Mouse (Mus musculus): ENCODE data around the gene Bhlhe41. TPM values are rescaled to one million over a fixed set of nuclear protein-coding genes. Genes with fewer than 3 reads are reported as not detected.

Gene Bhlhe41
- polyA plus RNA-seq, 1 experiment from 2014 or later: 1.1 TPM

GRCm38 (mm10) chr6:145872010-145872409, 6.7 kb upstream of the Bhlhe41 start:
- H3K9me3 ChIP-seq (replicated peaks; ENCODE audit: low read length): no peaks in the 10 kb centered on the region
- H3K4me3 ChIP-seq (replicated peaks; ENCODE audit: low read depth, low read length): no peak overlapping the region
- TF ChIP-seq CTCF (IDR thresholded peaks at IDR 0.05; ENCODE audit: low read depth): no peak
- DNase-seq (ENCODE audit: low spot score) (no peak), ATAC-seq (replicated peaks; ENCODE audit: low FRiP score, low read depth) (no peak)
- no peak overlapping the region for H3K27ac ChIP-seq
- H3K4me2 ChIP-seq (ENCODE audit: low read length): no peak overlapping the region
- H3K4me1 ChIP-seq (replicated peaks; ENCODE audit: insufficient read depth, low read length): 0 out of 2 replicates have a peak, but pooled peaks cover 6% of the 10 kb centered on the region
- H3K9ac ChIP-seq (ENCODE audit: low read depth, low read length): no peak overlapping the region
- H3K27me3 ChIP-seq (ENCODE audit: insufficient read depth, low read length): no peaks in the 10 kb centered on the region
- WGBS: 93% methylated on average over 7 of the region's 7 CpGs
- H3K36me3 ChIP-seq (ENCODE audit: insufficient read depth, low read length): no peaks in the 10 kb centered on the region

GRCm38 (mm10) chr6:145870991-145871390, 5.6 kb upstream of the Bhlhe41 start:
- DNase-seq (ENCODE audit: low spot score) (no peak), ATAC-seq (replicated peaks; ENCODE audit: low FRiP score, low read depth) (no peak)
- Histone ChIP-seq H3K9ac (ENCODE audit: low read depth, low read length) (no peak overlapping the region), H3K27ac (peak overlapping the region; percentile 13; the same call in 1 of the 2 replicates), H3K27me3 (ENCODE audit: insufficient read depth, low read length) (no peaks in the 10 kb centered on the region), H3K9me3 (replicated peaks; ENCODE audit: low read length) (no peaks in the 10 kb centered on the region), H3K4me3 (replicated peaks; ENCODE audit: low read depth, low read length) (no peak overlapping the region), H3K36me3 (ENCODE audit: insufficient read depth, low read length) (no peaks in the 10 kb centered on the region), H3K4me2 (ENCODE audit: low read length) (no peak overlapping the region), H3K4me1 (replicated peaks; ENCODE audit: insufficient read depth, low read length) (peaks cover 10% of the 10 kb centered on the region; the same call in 1 of the 2 replicates)
- WGBS: 54% methylated on average over 4 of the region's 4 CpGs
- no peak for TF ChIP-seq CTCF (IDR thresholded peaks at IDR 0.05; ENCODE audit: low read depth)

- Histone ChIP-seq H3K36me3 (ENCODE audit: insufficient read depth, low read length) (no peaks in the 10 kb centered on the region), H3K4me1 (replicated peaks; ENCODE audit: insufficient read depth, low read length) (peaks cover 23% of the 10 kb centered on the region), H3K27me3 (ENCODE audit: insufficient read depth, low read length) (peaks cover 7% of the 10 kb centered on the region), H3K9ac (ENCODE audit: low read depth, low read length) (no peak overlapping the region), H3K4me2 (ENCODE audit: low read length) (peak overlapping the region; percentile 98; the same call in 1 of the 2 replicates), H3K9me3 (replicated peaks; ENCODE audit: low read length) (no peaks in the 10 kb centered on the region), H3K27ac (no peak overlapping the region), H3K4me3 (replicated peaks; ENCODE audit: low read depth, low read length) (no peak overlapping the region)
- no peak for DNase-seq (ENCODE audit: low spot score)
- ATAC-seq (replicated peaks; ENCODE audit: low FRiP score, low read depth): no peak
- TF ChIP-seq CTCF (IDR thresholded peaks at IDR 0.05; ENCODE audit: low read depth): no peak
- WGBS: 46% methylated on average over 3 of the region's 3 CpGs
These were observed 1.8 kb upstream of the Bhlhe41 start for GRCm38 (mm10) chr6:145867111-145867510.

GRCm38 (mm10) chr6:145865886-145866851, 811 bp upstream of the Bhlhe41 start:
- H3K9me3 ChIP-seq (replicated peaks; ENCODE audit: low read length): no peaks in the 10 kb centered on the region
- H3K4me1 ChIP-seq (replicated peaks; ENCODE audit: insufficient read depth, low read length): peaks cover 23% of the 10 kb centered on the region
- H3K36me3 ChIP-seq (ENCODE audit: insufficient read depth, low read length): no peaks in the 10 kb centered on the region
- H3K27ac ChIP-seq: peak overlapping the region; percentile 36; the same call in 1 of the 2 replicates
- under 1% methylated on average over 69 of the region's 69 CpGs for WGBS
- DNase-seq (ENCODE audit: low spot score) (peak; percentile 90), ATAC-seq (replicated peaks; ENCODE audit: low FRiP score, low read depth) (peak; percentile 73)
- H3K9ac ChIP-seq (ENCODE audit: low read depth, low read length): peak overlapping the region; percentile 49; the same call in 1 of the 2 replicates
- H3K4me2 ChIP-seq (ENCODE audit: low read length): peak overlapping the region; percentile 98
- TF ChIP-seq CTCF (IDR thresholded peaks at IDR 0.05; ENCODE audit: low read depth): no peak
- peaks cover 9% of the 10 kb centered on the region for H3K27me3 ChIP-seq (ENCODE audit: insufficient read depth, low read length)
- H3K4me3 ChIP-seq (replicated peaks; ENCODE audit: low read depth, low read length): peak overlapping the region; percentile 49

GRCm38 (mm10) chr6:145864171-145864570, 1.2 kb downstream of the Bhlhe41 start:
- 2% methylated on average over 8 of the region's 8 CpGs for WGBS
- no peak for DNase-seq (ENCODE audit: low spot score)

GRCm38 (mm10) chr6:145863065-145863971, 2.0 kb downstream of the Bhlhe41 start:
- peak; percentile 50 for DNase-seq (ENCODE audit: low spot score)
- no peak for TF ChIP-seq CTCF (IDR thresholded peaks at IDR 0.05; ENCODE audit: low read depth)
- ATAC-seq (replicated peaks; ENCODE audit: low FRiP score, low read depth): peak; percentile 44
- peaks cover 23% of the 10 kb centered on the region for H3K4me1 ChIP-seq (replicated peaks; ENCODE audit: insufficient read depth, low read length)
- under 1% methylated on average over 93 of the region's 105 CpGs for WGBS
- peak overlapping the region; percentile 49 for H3K4me3 ChIP-seq (replicated peaks; ENCODE audit: low read depth, low read length)
- H3K27ac ChIP-seq: no peak overlapping the region
- H3K9me3 ChIP-seq (replicated peaks; ENCODE audit: low read length): no peaks in the 10 kb centered on the region
- H3K9ac ChIP-seq (ENCODE audit: low read depth, low read length): peak overlapping the region; percentile 57
- H3K36me3 ChIP-seq (ENCODE audit: insufficient read depth, low read length): no peaks in the 10 kb centered on the region
- peak overlapping the region; percentile 95 for H3K4me2 ChIP-seq (ENCODE audit: low read length)
- peaks cover 9% of the 10 kb centered on the region for H3K27me3 ChIP-seq (ENCODE audit: insufficient read depth, low read length)

More at GRCm38 (mm10) chr6:145864171-145864570, 1.2 kb downstream of the Bhlhe41 start:
- peaks cover 23% of the 10 kb centered on the region for H3K4me1 ChIP-seq (replicated peaks; ENCODE audit: insufficient read depth, low read length)
- peak overlapping the region; percentile 49 for H3K4me3 ChIP-seq (replicated peaks; ENCODE audit: low read depth, low read length)
- TF ChIP-seq CTCF (IDR thresholded peaks at IDR 0.05; ENCODE audit: low read depth): no peak
- peaks cover 9% of the 10 kb centered on the region for H3K27me3 ChIP-seq (ENCODE audit: insufficient read depth, low read length)
- no peak overlapping the region; the same call in 1 of the 2 replicates for H3K9ac ChIP-seq (ENCODE audit: low read depth, low read length)
- peak overlapping the region; percentile 95 for H3K4me2 ChIP-seq (ENCODE audit: low read length)
- no peak overlapping the region for H3K27ac ChIP-seq
- no peaks in the 10 kb centered on the region for H3K36me3 ChIP-seq (ENCODE audit: insufficient read depth, low read length)
- no peak for ATAC-seq (replicated peaks; ENCODE audit: low FRiP score, low read depth)
- H3K9me3 ChIP-seq (replicated peaks; ENCODE audit: low read length): no peaks in the 10 kb centered on the region
